Mouse (Mus musculus) heart, embryonic 15.5 days (tissue): Measurements from ENCODE around the gene Hist1h2ag. TPM values are rescaled to one million over a fixed set of nuclear protein-coding genes. Genes with fewer than 3 reads are reported as not detected.
A peak's percentile ranks its signal among the peaks of the same experiment; 100 is the strongest.
"Not testable (repeated sequence)": the region's sequence is repeated elsewhere in the genome, so short reads cannot be mapped to it uniquely, and the experiment has no call there.

ENCODE experiments used
- ATAC-seq: fragments of 200-750 bp; cut with Nextera tagmentation; replicated peaks from 2 replicates; pipeline ENCODE4 v1.8.0; 2017; ENCODE audit warnings: low read depth, moderate TSS enrichment; ENCODE audit not compliant: insufficient number of reproducible peaks, insufficient read depth, low FRiP score
- H3K27ac ChIP-seq: fragments of 300-500 bp; sonication (generic); 2 replicates; pipeline ENCODE4 v1.5.1; 2015; ENCODE audit warnings: mild to moderate bottlenecking, inconsistent platforms
- H3K27me3 ChIP-seq: fragments of 300-500 bp; sonication (generic); 2 replicates; pipeline ENCODE4 v1.6.1; 2015; ENCODE audit warnings: inconsistent platforms
- H3K36me3 ChIP-seq: fragments of 300-500 bp; sonication (generic); 2 replicates; pipeline ENCODE4 v1.6.1; 2015; ENCODE audit warnings: mild to moderate bottlenecking, inconsistent platforms
- H3K4me1 ChIP-seq: fragments of 300-500 bp; sonication (generic); replicated peaks from 2 replicates; pipeline ENCODE4 v1.6.1; 2015; ENCODE audit warnings: inconsistent platforms
- H3K4me2 ChIP-seq: fragments of 300-500 bp; sonication (generic); 2 replicates; pipeline ENCODE4 v1.6.1; 2015; ENCODE audit warnings: inconsistent platforms, mild to moderate bottlenecking, moderate library complexity
- H3K4me3 ChIP-seq: fragments of 300-500 bp; sonication (generic); 2 replicates; pipeline ENCODE4 v1.5.1; 2015; ENCODE audit warnings: mild to moderate bottlenecking, inconsistent platforms
- H3K9ac ChIP-seq: fragments of 300-500 bp; sonication (generic); 2 replicates; pipeline ENCODE4 v1.6.1; 2015; ENCODE audit warnings: mild to moderate bottlenecking, inconsistent platforms
- H3K9me3 ChIP-seq: fragments of 300-500 bp; sonication (generic); replicated peaks from 2 replicates; pipeline ENCODE4 v1.6.1; 2016; ENCODE audit warnings: inconsistent platforms
- WGBS: fragments of 180-500 bp; shearing (Covaris S2); methylation state at CpG from one replicate; pipeline ENCODE4 v1.1.7; 2015; ENCODE audit warnings: mixed read lengths; 5-methylcytosine and 5-hydroxymethylcytosine counted together
- polyA plus RNA-seq: library from polyadenylated mRNA; unstranded; fragments of >200 nt; fragmentation: Nextera tagmentation; extraction: Ambion mirVana; gene quantifications from 2 replicates; pipeline ENCODE4 v1.2.1, GENCODE M21; 2015

Hist1h2ag gene
- polyA plus RNA-seq, 1 experiment from 2014 or later: 12.4 TPM

- ATAC-seq: no peak
These were observed 1.9 kb upstream of the Hist1h2ag start for GRCm38 (mm10) chr13:22044432-22045155.

GRCm38 (mm10) chr13:22043503-22044431 lies 1.0 kb upstream of the Hist1h2ag start:
- peak overlapping the region; percentile 69 for H3K4me2 ChIP-seq
- H3K9ac ChIP-seq: peak overlapping the region; percentile 36; the same call in 1 of the 2 replicates
- no peak for ATAC-seq
- no peaks in the 10 kb centered on the region for H3K9me3 ChIP-seq
- peak overlapping the region; percentile 46 for H3K4me3 ChIP-seq
- no peaks in the 10 kb centered on the region for H3K27me3 ChIP-seq
- WGBS: under 1% methylated on average over 14 of the region's 14 CpGs
- H3K4me1 ChIP-seq: peaks cover 24% of the 10 kb centered on the region
- H3K27ac ChIP-seq: peak overlapping the region; percentile 86
- H3K36me3 ChIP-seq: no peaks in the 10 kb centered on the region

More at GRCm38 (mm10) chr13:22044432-22045155, 1.9 kb upstream of the Hist1h2ag start:
- no peaks in the 10 kb centered on the region for H3K36me3 ChIP-seq
- peak overlapping the region; percentile 69; the same call in 1 of the 2 replicates for H3K4me2 ChIP-seq
- no peak overlapping the region for H3K9ac ChIP-seq
- H3K4me1 ChIP-seq: peaks cover 25% of the 10 kb centered on the region
- 87% methylated on average over 6 of the region's 6 CpGs for WGBS
- H3K9me3 ChIP-seq: no peaks in the 10 kb centered on the region
- no peak overlapping the region for H3K27ac ChIP-seq
- H3K27me3 ChIP-seq: no peaks in the 10 kb centered on the region
- no peak overlapping the region for H3K4me3 ChIP-seq

- H3K9ac ChIP-seq: peak overlapping the region; percentile 54
- no peak for ATAC-seq
- H3K27me3 ChIP-seq: no peaks in the 10 kb centered on the region
- peaks cover 24% of the 10 kb centered on the region for H3K4me1 ChIP-seq
- no peaks in the 10 kb centered on the region for H3K36me3 ChIP-seq
- WGBS: 5% methylated on average over 13 of the region's 13 CpGs
- H3K27ac ChIP-seq: peak overlapping the region; percentile 83
- H3K9me3 ChIP-seq: no peaks in the 10 kb centered on the region
- peak overlapping the region; percentile 46 for H3K4me3 ChIP-seq
- H3K4me2 ChIP-seq: peak overlapping the region; percentile 69
These were observed 835 bp downstream of the Hist1h2ag start for GRCm38 (mm10) chr13:22041651-22042567.

- ATAC-seq: peak; percentile 57
These were observed 1.6 kb downstream of the Hist1h2ag start, which contains the start of gene Hist1h4i for GRCm38 (mm10) chr13:22041142-22041536. Hist1h4i (minus strand) TSS chr13:22041362.

GRCm38 (mm10) chr13:22040464-22041141 lies 2.1 kb downstream of the Hist1h2ag start:
- Histone ChIP-seq H3K9me3 (no peaks in the 10 kb centered on the region), H3K4me3 (peak overlapping the region; percentile 50), H3K27me3 (no peaks in the 10 kb centered on the region), H3K4me1 (peaks cover 32% of the 10 kb centered on the region), H3K36me3 (no peaks in the 10 kb centered on the region), H3K27ac (peak overlapping the region; percentile 83), H3K4me2 (peak overlapping the region; percentile 69), H3K9ac (peak overlapping the region; percentile 51)
- under 1% methylated on average over 24 of the region's 24 CpGs for WGBS
- no peak for ATAC-seq

More at GRCm38 (mm10) chr13:22041142-22041536, 1.6 kb downstream of the Hist1h2ag start, which contains the start of gene Hist1h4i:
- WGBS: under 1% methylated on average over 27 of the region's 27 CpGs
- Histone ChIP-seq H3K4me3 (peak within 1 kb of the TSS; percentile 50), H3K9ac (peak within 1 kb of the TSS; percentile 54), H3K4me1 (peaks cover 31% of the 10 kb centered on the region), H3K27ac (peak within 1 kb of the TSS; percentile 83), H3K4me2 (peak within 1 kb of the TSS; percentile 69)
- H3K9me3 ChIP-seq, H3K36me3 ChIP-seq, H3K27me3 ChIP-seq: not testable (repeated sequence)

GRCm38 (mm10) chr13:22039951-22040463 lies 2.7 kb downstream of the Hist1h2ag start:
- 12% methylated on average over 2 of the region's 2 CpGs for WGBS
- H3K9me3 ChIP-seq: no peaks in the 10 kb centered on the region
- ATAC-seq: no peak

GRCm38 (mm10) chr13:22039364-22039763 lies 3.4 kb downstream of the Hist1h2ag start:
- no peaks in the 10 kb centered on the region for H3K36me3 ChIP-seq
- H3K4me2 ChIP-seq: no peak overlapping the region
- no peak for ATAC-seq
- H3K27ac ChIP-seq: no peak overlapping the region
- H3K9me3 ChIP-seq: no peaks in the 10 kb centered on the region
- H3K4me1 ChIP-seq: peaks cover 36% of the 10 kb centered on the region
- H3K4me3 ChIP-seq: no peak overlapping the region
- 67% methylated on average over 5 of the region's 5 CpGs for WGBS
- H3K9ac ChIP-seq: no peak overlapping the region
- no peaks in the 10 kb centered on the region for H3K27me3 ChIP-seq

More at GRCm38 (mm10) chr13:22039951-22040463, 2.7 kb downstream of the Hist1h2ag start:
- peak overlapping the region; percentile 50 for H3K4me3 ChIP-seq
- peak overlapping the region; percentile 69 for H3K4me2 ChIP-seq
- H3K27me3 ChIP-seq: no peaks in the 10 kb centered on the region
- H3K4me1 ChIP-seq: peaks cover 32% of the 10 kb centered on the region
- no peaks in the 10 kb centered on the region for H3K36me3 ChIP-seq
- H3K27ac ChIP-seq: peak overlapping the region; percentile 83
- H3K9ac ChIP-seq: peak overlapping the region; percentile 51; the same call in 1 of the 2 replicates

- Histone ChIP-seq H3K9me3 (no peaks in the 10 kb centered on the region), H3K4me3 (no peak overlapping the region), H3K36me3 (no peaks in the 10 kb centered on the region), H3K4me2 (no peak overlapping the region), H3K9ac (no peak overlapping the region), H3K27me3 (no peaks in the 10 kb centered on the region), H3K27ac (0 out of 2 replicates have a peak overlapping the region, but pooled peaks have one; percentile 77), H3K4me1 (peaks cover 30% of the 10 kb centered on the region)
- ATAC-seq: no peak
- WGBS: 68% methylated on average over 2 of the region's 2 CpGs
These were observed 5.3 kb downstream of the Hist1h2ag start for GRCm38 (mm10) chr13:22037415-22037814.

GRCm38 (mm10) chr13:22036986-22037385 lies 5.8 kb downstream of the Hist1h2ag start:
- ATAC-seq: no peak
- H3K9ac ChIP-seq: peak overlapping the region; percentile 45
- H3K9me3 ChIP-seq: no peaks in the 10 kb centered on the region

More at GRCm38 (mm10) chr13:22036986-22037385, 5.8 kb downstream of the Hist1h2ag start:
- Histone ChIP-seq H3K4me1 (peaks cover 27% of the 10 kb centered on the region), H3K27ac (peak overlapping the region; percentile 77), H3K27me3 (no peaks in the 10 kb centered on the region), H3K4me3 (peak overlapping the region; percentile 52; the same call in 1 of the 2 replicates), H3K4me2 (peak overlapping the region; percentile 71; the same call in 1 of the 2 replicates), H3K36me3 (no peaks in the 10 kb centered on the region)
- WGBS: 73% methylated on average over 3 of the region's 3 CpGs
